Mouse (Mus musculus): Measurements from ENCODE around the gene Abr. TPM values are rescaled to one million over a fixed set of nuclear protein-coding genes. Genes with fewer than 3 reads are reported as not detected.

Gene Abr
- total and polyA plus RNA-seq, 3 experiments = 46.2 to 76.2 (median 49.6) TPM

GRCm38 (mm10) chr11:76623206-76623961, 1.3 kb upstream of the Abr start:
- peak; percentile 86 for DNase-seq

GRCm38 (mm10) chr11:76622566-76623205, 572 bp upstream of the Abr start:
- peak; percentile 72 for DNase-seq

GRCm38 (mm10) chr11:76618134-76618533, 4.0 kb downstream of the Abr start:
- no peak for DNase-seq

GRCm38 (mm10) chr11:76614246-76614645, 7.9 kb downstream of the Abr start:
- DNase-seq = no peak

GRCm38 (mm10) chr11:76612638-76613104, 9.4 kb downstream of the Abr start:
- DNase-seq = peak; percentile 83

- no peak for DNase-seq
Measured at GRCm38 (mm10) chr11:76610948-76611347, 11.2 kb downstream of the Abr start.

GRCm38 (mm10) chr11:76606521-76606920, 15.6 kb downstream of the Abr start:
- DNase-seq = no peak

GRCm38 (mm10) chr11:76599219-76599618, 22.9 kb downstream of the Abr start:
- no peak for DNase-seq

GRCm38 (mm10) chr11:76598757-76599156, 23.4 kb downstream of the Abr start:
- no peak for DNase-seq

GRCm38 (mm10) chr11:76593620-76594326, 28.3 kb downstream of the Abr start:
- no peak for DNase-seq

- no peak for DNase-seq
Measured at GRCm38 (mm10) chr11:76589746-76590145, 32.4 kb downstream of the Abr start.

GRCm38 (mm10) chr11:76588632-76589485, 33.3 kb downstream of the Abr start:
- no peak for DNase-seq

GRCm38 (mm10) chr11:76588032-76588431, 34.1 kb downstream of the Abr start:
- DNase-seq = peak; percentile 11

- peak; percentile 21 for DNase-seq
Measured at GRCm38 (mm10) chr11:76587333-76587732, 34.8 kb downstream of the Abr start.

- DNase-seq = no peak
Measured at GRCm38 (mm10) chr11:76586119-76586518, 36.0 kb downstream of the Abr start.

- peak; percentile 89 for DNase-seq
Measured at GRCm38 (mm10) chr11:76577588-76578257, 44.4 kb downstream of the Abr start.

- no peak for DNase-seq
Measured at GRCm38 (mm10) chr11:76572820-76573385, 49.2 kb downstream of the Abr start.

GRCm38 (mm10) chr11:76571613-76571929, 50.5 kb downstream of the Abr start:
- peak; percentile 45 for DNase-seq

GRCm38 (mm10) chr11:76570741-76571612, 51.1 kb downstream of the Abr start:
- peak; percentile 56 for DNase-seq

- DNase-seq = peak; percentile 20
Measured at GRCm38 (mm10) chr11:76570201-76570731, 51.8 kb downstream of the Abr start.
